Mouse (Mus musculus): ENCODE results near the gene Thbs3.

- TF ChIP-seq CTCF (IDR thresholded peaks at IDR 0.05; ENCODE audit: insufficient read depth, low read depth, low read length) (no peak), POLR2A (IDR thresholded peaks at IDR 0.05; ENCODE audit: insufficient read depth, low read depth, low read length) (no peak)
Measured at GRCm38 (mm10) chr3:89181749-89182500, 33.1 kb upstream of the Thbs3 start.
